14 mouse cellular contexts compared by ENCODE assay signal in genomic region chr13:85066585-85067550, GRCm38 (mm10).
DNase-seq lines count a peak whose midpoint lies in the region; ATAC-seq lines count a peak whose summit lies in the region.
"Had no signal": no experiment of that assay in that cellular context is flagged by ENCODE, and none has a peak within 500 bp of the region (broad histone marks: within the 10 kb centered on the region; RNA-seq: fewer than 3 reads in every experiment).

No protein-coding gene starts in this region.

- peak; percentile 93 for ATAC-seq in forebrain, embryonic 13.5 days
- no peak for ATAC-seq in kidney, embryonic 14.5 days (ENCODE audit: low FRiP score, low TSS enrichment)

- 11% methylated on average over 6 of the region's 6 CpGs for WGBS in forebrain, embryonic 13.5 days
- WGBS in kidney, embryonic 14.5 days, result 72% methylated on average over 6 of the region's 6 CpGs

- intact Hi-C loops in left cerebral cortex, postnatal 14 days (cut with DNase I), result loop anchor here (10.0 kb wide), 1 partner anchor 112 kb away; no protein-coding TSS in a partner anchor

- no peak overlapping the region for H3K9ac ChIP-seq in forebrain, embryonic 13.5 days
- no peak overlapping the region for H3K9ac ChIP-seq in kidney, embryonic 14.5 days (ENCODE audit: low read depth, low read length)
- H3K9ac ChIP-seq: stomach, embryonic 15.5 days had no signal

- no peaks in the 10 kb centered on the region for H3K27me3 ChIP-seq in forebrain, embryonic 13.5 days
- no peaks in the 10 kb centered on the region for H3K27me3 ChIP-seq in kidney, embryonic 14.5 days (ENCODE audit: control insufficient read depth, insufficient read depth, low read length)
- H3K27me3 ChIP-seq: stomach, embryonic 15.5 days had no signal

- H3K9me3 ChIP-seq in forebrain, embryonic 13.5 days (replicated peaks), result no peaks in the 10 kb centered on the region; the same call in 1 of the 2 replicates
- H3K9me3 ChIP-seq in kidney, embryonic 14.5 days (ENCODE audit: control insufficient read depth, low read length), result no peaks in the 10 kb centered on the region
- H3K9me3 ChIP-seq: stomach, embryonic 15.5 days had no signal

- DNase-seq in embryo, embryonic 11 days, result peak; percentile 4
- DNase-seq in embryo, embryonic 10 days (ENCODE audit: low spot score), result no peak
- DNase-seq in left cerebral cortex, postnatal 14 days (ENCODE audit: low spot score in 2 of 2), result peak; percentile 27 to 52
- peak; percentile 21 for DNase-seq in retina, embryonic 14.5 days (ENCODE audit: low spot score)
- no peak for DNase-seq in thymus, postnatal 10 days (ENCODE audit: low spot score in 2 of 2)
- no peak for DNase-seq in kidney, postnatal 36 days
- DNase-seq: adrenal gland, postnatal 25 days; B cell, adult 2 months; cerebellum, adult 9-11 months; kidney, adult 8-10 months; lung, postnatal 4 days had no signal

- H3K36me3 ChIP-seq in forebrain, embryonic 13.5 days (ENCODE audit: poor library complexity, severe bottlenecking), result no peaks in the 10 kb centered on the region
- no peaks in the 10 kb centered on the region for H3K36me3 ChIP-seq in kidney, embryonic 14.5 days (ENCODE audit: control insufficient read depth, insufficient read depth, low read length)
- H3K36me3 ChIP-seq: stomach, embryonic 15.5 days had no signal

- peak overlapping the region; percentile 79 for H3K27ac ChIP-seq in forebrain, embryonic 13.5 days
- H3K27ac ChIP-seq in kidney, embryonic 14.5 days (ENCODE audit: low read depth, low read length), result no peak overlapping the region
- H3K27ac ChIP-seq: stomach, embryonic 15.5 days had no signal

- H3K4me2 ChIP-seq in forebrain, embryonic 13.5 days, result peak overlapping the region; percentile 24
- no peak overlapping the region for H3K4me2 ChIP-seq in kidney, embryonic 14.5 days (replicated peaks; ENCODE audit: low read depth, low read length)
- H3K4me2 ChIP-seq: stomach, embryonic 15.5 days had no signal

- H3K4me1 ChIP-seq in forebrain, embryonic 13.5 days, result peaks cover 8% of the 10 kb centered on the region
- H3K4me1 ChIP-seq in kidney, embryonic 14.5 days (ENCODE audit: control insufficient read depth, insufficient read depth, low read length), result no peaks in the 10 kb centered on the region
- H3K4me1 ChIP-seq: stomach, embryonic 15.5 days had no signal

- no peak overlapping the region for H3K4me3 ChIP-seq in forebrain, embryonic 13.5 days
- H3K4me3 ChIP-seq in kidney, embryonic 14.5 days (ENCODE audit: low read length), result no peak overlapping the region
- H3K4me3 ChIP-seq: stomach, embryonic 15.5 days had no signal

Comparison
In these comparisons a context has a peak if more than half of its experiments do, and no peak if none do; other contexts are left out.
1. DNase-seq: peak in embryo, embryonic 11 days (single experiment), left cerebral cortex, postnatal 14 days (2 of 2) and retina, embryonic 14.5 days (single experiment); none in embryo, embryonic 10 days (single experiment), thymus, postnatal 10 days (0 of 2) and kidney, postnatal 36 days (0 of 2).